Mouse (Mus musculus) neural tube, embryonic 11.5 days (tissue): ENCODE results near the gene Ggnbp2. TPM values are rescaled to one million over a fixed set of nuclear protein-coding genes. Genes with fewer than 3 reads are reported as not detected.

ENCODE experiments used
- ATAC-seq: fragments of 200-750 bp; cut with Nextera tagmentation; 2 replicates; pipeline ENCODE4 v1.8.0; 2017; ENCODE audit warnings: moderate number of reproducible peaks, mild to moderate bottlenecking, moderate TSS enrichment, moderate library complexity; ENCODE audit not compliant: insufficient read depth, low FRiP score, low TSS enrichment
- DNase-seq: peaks from one replicate; pipeline ENCODE4 v3.0.0-alpha.2; 2015; ENCODE audit warnings: low spot score
- H3K27ac ChIP-seq: fragments of 300-500 bp; sonication (generic); 2 replicates; pipeline ENCODE4 v1.5.1; 2014; ENCODE audit warnings: low read depth, mild to moderate bottlenecking, low read length
- H3K27me3 ChIP-seq: fragments of 300-500 bp; sonication (generic); 2 replicates; pipeline ENCODE4 v1.6.1; 2014; ENCODE audit warnings: mild to moderate bottlenecking, low read length, mixed read lengths; ENCODE audit not compliant: control insufficient read depth, insufficient read depth
- H3K36me3 ChIP-seq: fragments of 300-500 bp; sonication (generic); 2 replicates; pipeline ENCODE4 v1.6.1; 2014; ENCODE audit warnings: mild to moderate bottlenecking, low read length, moderate library complexity, mixed read lengths; ENCODE audit not compliant: control insufficient read depth, insufficient read depth
- H3K4me1 ChIP-seq: fragments of 300-500 bp; sonication (generic); 2 replicates; pipeline ENCODE4 v1.6.1; 2014; ENCODE audit warnings: low read length, mixed read lengths; ENCODE audit not compliant: control insufficient read depth, insufficient read depth
- H3K4me2 ChIP-seq: fragments of 300-500 bp; sonication (generic); 2 replicates; pipeline ENCODE4 v1.6.1; 2014; ENCODE audit warnings: low read depth, mild to moderate bottlenecking, moderate library complexity
- H3K4me3 ChIP-seq: fragments of 300-500 bp; sonication (generic); 2 replicates; pipeline ENCODE4 v1.5.1; 2014; ENCODE audit warnings: low read depth, low read length
- H3K9ac ChIP-seq: fragments of 300-500 bp; sonication (generic); 2 replicates; pipeline ENCODE4 v1.6.1; 2014; ENCODE audit warnings: mild to moderate bottlenecking, low read length
- H3K9me3 ChIP-seq: fragments of 300-500 bp; sonication (generic); 2 replicates; pipeline ENCODE4 v1.6.1; 2016; ENCODE audit warnings: low read length; ENCODE audit not compliant: control insufficient read depth
- WGBS: fragments of 180-500 bp; shearing (Covaris S2); extraction: QIAGEN DNeasy Blood & Tissue Kit; methylation state at CpG from one replicate; pipeline ENCODE4 v1.1.7; 2014; 5-methylcytosine and 5-hydroxymethylcytosine counted together
- polyA plus RNA-seq: library from polyadenylated mRNA; unstranded; fragments of >200 nt; fragmentation: Nextera tagmentation; extraction: Ambion mirVana; gene quantifications from 2 replicates; pipeline ENCODE4 v1.2.1, GENCODE M21; 2014

Ggnbp2 gene
- polyA plus RNA-seq, 1 experiment from 2014 or later = 71.1 TPM

- Histone ChIP-seq H3K27ac (no peak overlapping the region), H3K4me3 (no peak overlapping the region), H3K4me2 (no peak overlapping the region), H3K4me1 (peaks cover 2% of the 10 kb centered on the region; the same call in 1 of the 2 replicates), H3K27me3 (no peaks in the 10 kb centered on the region), H3K9ac (no peak overlapping the region), H3K9me3 (no peaks in the 10 kb centered on the region), H3K36me3 (no peaks in the 10 kb centered on the region)
- ATAC-seq (no peak), DNase-seq (no peak)
- 73% methylated on average over 10 of the region's 10 CpGs for WGBS
Measured at GRCm38 (mm10) chr11:84823484-84823897, 47.1 kb downstream of the Ggnbp2 start.

GRCm38 (mm10) chr11:84822487-84822886 lies 48.1 kb downstream of the Ggnbp2 start:
- Histone ChIP-seq H3K27me3 (no peaks in the 10 kb centered on the region), H3K4me1 (no peaks in the 10 kb centered on the region), H3K27ac (no peak overlapping the region), H3K36me3 (no peaks in the 10 kb centered on the region), H3K9ac (no peak overlapping the region), H3K4me3 (no peak overlapping the region), H3K9me3 (no peaks in the 10 kb centered on the region), H3K4me2 (no peak overlapping the region)
- WGBS = 84% methylated on average over 5 of the region's 5 CpGs
- no peak for ATAC-seq
- DNase-seq = no peak

DNA sequence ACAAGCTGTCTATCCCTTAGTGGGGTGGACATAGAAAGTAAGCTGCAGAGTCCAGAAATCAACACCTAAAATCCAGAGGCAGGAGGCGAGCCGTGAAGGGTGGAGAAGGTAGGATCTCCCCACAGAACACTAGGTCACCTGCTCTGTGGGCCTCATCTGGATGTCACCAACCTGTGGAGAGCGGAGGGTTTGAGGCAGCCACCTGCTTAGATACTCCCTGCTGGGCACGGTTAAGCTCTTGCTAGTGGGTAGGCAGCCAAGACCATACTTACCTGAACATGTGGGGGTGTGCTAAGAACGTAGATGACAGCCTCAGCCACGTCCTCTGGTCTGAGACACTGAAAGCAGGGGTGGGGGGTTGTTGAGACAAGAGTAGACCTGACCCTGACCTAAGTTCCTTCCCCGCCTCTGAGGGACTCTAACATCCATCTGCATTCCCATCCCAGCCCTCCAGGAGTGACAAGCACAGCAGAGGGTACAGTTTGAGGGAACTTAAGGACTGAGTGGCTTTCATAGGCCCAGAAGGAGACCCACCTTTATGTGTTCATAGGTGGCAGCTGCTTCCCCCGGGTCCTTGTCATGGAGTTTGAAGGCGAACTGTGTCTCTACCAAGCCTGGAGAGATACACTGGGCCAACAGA lies 49.4 kb downstream of the Ggnbp2 start:
- no peak for DNase-seq
- Histone ChIP-seq H3K4me3 (no peak overlapping the region), H3K27ac (no peak overlapping the region), H3K27me3 (no peaks in the 10 kb centered on the region), H3K9ac (no peak overlapping the region), H3K9me3 (no peaks in the 10 kb centered on the region), H3K4me2 (no peak overlapping the region), H3K4me1 (no peaks in the 10 kb centered on the region), H3K36me3 (no peaks in the 10 kb centered on the region)
- ATAC-seq = no peak
- 87% methylated on average over 9 of the region's 9 CpGs for WGBS

DNA sequence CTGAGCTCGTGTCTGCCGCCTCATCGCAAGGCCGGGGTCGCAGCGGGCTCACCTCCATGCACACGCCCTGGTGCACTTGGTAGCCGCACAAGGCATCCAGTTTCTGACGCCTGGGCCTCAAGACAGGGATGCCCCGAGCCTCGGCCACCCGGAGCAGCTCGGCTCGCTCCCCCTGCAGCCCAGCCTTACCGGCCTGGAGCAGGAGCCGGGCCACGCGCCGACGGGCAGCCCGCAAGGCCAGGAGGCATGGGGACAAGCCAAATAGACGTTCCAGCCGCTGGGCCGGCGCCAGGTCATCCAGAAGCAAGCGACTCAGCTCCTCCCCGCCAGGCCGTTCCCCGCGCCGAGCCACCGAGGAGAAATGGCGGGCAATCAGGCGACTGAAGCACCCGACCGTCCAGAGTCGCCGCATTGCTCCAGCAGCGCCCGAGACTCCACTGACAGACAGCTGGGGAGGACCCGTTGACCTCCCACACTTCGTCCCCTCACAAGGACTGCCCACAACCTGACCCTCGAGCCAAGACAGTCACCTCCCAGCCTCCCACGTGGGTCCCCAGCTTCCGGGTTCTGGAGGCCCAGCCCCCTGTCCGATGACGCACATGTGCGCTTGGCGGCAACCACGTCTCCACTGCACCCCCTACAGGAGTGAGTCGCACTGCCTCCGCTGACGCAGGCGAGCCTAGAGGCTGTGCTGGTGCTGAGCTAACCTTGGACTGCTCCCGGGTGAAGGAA lies 51.5 kb downstream of the Ggnbp2 start, which contains the start of gene Mrm1:
Gene Mrm1, minus strand, starts transcription at position 555 of the 732 bp plus-strand sequence.
- peak within 1 kb of the TSS; percentile 99 for H3K4me2 ChIP-seq
- H3K4me3 ChIP-seq = peak within 1 kb of the TSS; percentile 74
- WGBS = under 1% methylated on average over 55 of the region's 55 CpGs
- no peaks in the 10 kb centered on the region for H3K4me1 ChIP-seq
- ATAC-seq (peak; percentile 83), DNase-seq (peak; percentile 93)
- H3K36me3 ChIP-seq = no peaks in the 10 kb centered on the region
- H3K9ac ChIP-seq = peak within 1 kb of the TSS; percentile 72
- H3K27me3 ChIP-seq = no peaks in the 10 kb centered on the region
- peak within 1 kb of the TSS; percentile 60; the same call in 1 of the 2 replicates for H3K27ac ChIP-seq
- no peaks in the 10 kb centered on the region for H3K9me3 ChIP-seq

DNA sequence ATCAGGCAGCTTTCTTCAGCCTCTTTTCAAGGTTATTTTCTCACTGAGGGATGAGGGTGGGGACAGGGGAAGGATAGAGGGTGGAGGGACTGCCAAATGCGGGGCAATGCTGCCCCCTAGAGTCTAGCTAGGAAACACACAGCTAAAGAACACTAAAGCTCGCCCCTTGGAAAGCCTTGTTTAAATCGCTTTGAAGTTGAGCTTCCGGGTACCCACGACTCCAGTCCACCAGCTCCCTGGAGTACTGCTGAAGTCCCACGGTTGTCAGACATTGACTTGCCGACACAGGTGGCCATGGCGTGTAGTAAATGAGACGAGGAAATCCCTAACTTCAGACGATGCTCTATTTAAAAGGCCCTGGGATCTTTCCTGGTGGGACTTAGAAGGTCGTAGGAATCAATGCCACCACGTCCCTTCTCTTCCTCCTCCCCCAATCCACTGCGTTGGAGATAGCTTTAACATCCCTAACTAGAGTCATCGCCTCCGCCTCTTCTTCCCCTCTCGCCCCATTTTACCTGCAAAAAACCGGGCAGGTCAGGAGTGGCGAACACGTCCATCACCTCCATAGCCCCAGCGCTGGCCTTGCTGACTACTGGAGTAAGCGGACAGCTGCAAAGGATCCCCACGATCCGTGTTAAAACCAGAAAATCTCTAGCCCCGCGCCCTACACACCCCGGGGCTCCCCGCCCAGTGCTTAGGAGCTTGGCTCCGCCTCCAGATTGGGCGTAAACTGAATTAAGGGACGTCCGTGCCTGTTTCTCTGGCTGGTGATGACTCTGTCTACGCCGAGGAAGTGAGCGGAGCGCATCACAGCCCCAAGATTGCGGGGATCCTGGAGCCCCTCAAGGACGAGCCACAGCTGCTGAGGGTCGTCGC lies 52.3 kb downstream of the Ggnbp2 start:
- H3K36me3 ChIP-seq = no peaks in the 10 kb centered on the region
- H3K4me2 ChIP-seq = peak overlapping the region; percentile 99
- peak; percentile 48 for ATAC-seq
- WGBS = under 1% methylated on average over 39 of the region's 39 CpGs
- no peaks in the 10 kb centered on the region for H3K9me3 ChIP-seq
- peak overlapping the region; percentile 74 for H3K4me3 ChIP-seq
- H3K27me3 ChIP-seq = no peaks in the 10 kb centered on the region
- DNase-seq = peak; percentile 73
- peak overlapping the region; percentile 72 for H3K9ac ChIP-seq
- H3K4me1 ChIP-seq = no peaks in the 10 kb centered on the region
- H3K27ac ChIP-seq = peak overlapping the region; percentile 60; the same call in 1 of the 2 replicates

- H3K27ac ChIP-seq = no peak overlapping the region
- ATAC-seq (no peak), DNase-seq (no peak)
- no peaks in the 10 kb centered on the region for H3K36me3 ChIP-seq
- no peaks in the 10 kb centered on the region for H3K9me3 ChIP-seq
- no peaks in the 10 kb centered on the region for H3K4me1 ChIP-seq
- no peak overlapping the region for H3K4me3 ChIP-seq
- no peaks in the 10 kb centered on the region for H3K27me3 ChIP-seq
- H3K4me2 ChIP-seq = no peak overlapping the region
- WGBS = 83% methylated on average over 6 of the region's 6 CpGs
- H3K9ac ChIP-seq = no peak overlapping the region
Measured at GRCm38 (mm10) chr11:84817362-84817761, 53.3 kb downstream of the Ggnbp2 start.

DNA sequence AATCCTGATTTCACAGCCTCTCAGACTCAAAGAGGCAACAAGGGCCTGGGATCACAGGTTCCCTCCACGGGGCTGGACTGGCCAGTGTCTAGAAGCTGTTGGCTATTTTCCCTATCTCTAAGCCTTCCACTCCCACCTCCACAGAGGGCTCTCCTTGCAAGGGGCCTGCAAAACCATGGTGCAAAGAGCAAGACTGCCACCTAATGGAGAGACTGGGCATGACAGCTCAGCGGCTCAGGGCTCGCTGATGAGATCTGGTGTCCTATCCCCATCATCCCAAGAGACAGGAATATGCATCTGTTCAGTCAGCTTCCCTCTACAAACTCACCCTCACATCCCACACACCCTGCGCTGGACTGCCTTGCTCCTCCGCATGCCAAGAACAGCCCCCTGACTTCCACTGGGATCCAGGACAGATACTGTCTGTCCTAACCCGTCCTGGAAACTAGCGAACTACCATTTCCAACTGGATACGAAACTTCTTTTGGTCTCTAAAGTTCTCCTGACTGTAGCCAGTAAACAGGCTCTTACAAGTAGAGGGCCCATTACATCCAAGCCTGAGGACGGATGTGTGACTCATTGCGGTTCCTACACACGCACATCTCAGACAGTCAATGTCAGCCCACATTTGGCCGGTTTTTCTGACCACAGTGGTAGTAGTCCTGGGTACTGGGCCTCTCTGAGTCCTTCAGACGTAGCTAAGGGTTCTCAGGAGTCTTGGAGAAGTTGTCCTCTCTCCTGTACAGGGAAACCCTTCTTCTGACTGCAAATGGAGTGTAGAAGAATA lies 56.7 kb downstream of the Ggnbp2 start:
- H3K36me3 ChIP-seq = no peaks in the 10 kb centered on the region
- ATAC-seq (0 out of 2 replicates have a peak, but pooled peaks have one; percentile 35), DNase-seq (peak; percentile 86)
- H3K9ac ChIP-seq = no peak overlapping the region
- 59% methylated on average over 13 of the region's 13 CpGs for WGBS
- H3K4me2 ChIP-seq = no peak overlapping the region
- no peaks in the 10 kb centered on the region for H3K27me3 ChIP-seq
- H3K9me3 ChIP-seq = no peaks in the 10 kb centered on the region
- H3K4me1 ChIP-seq = no peaks in the 10 kb centered on the region
- no peak overlapping the region for H3K27ac ChIP-seq
- H3K4me3 ChIP-seq = no peak overlapping the region

GRCm38 (mm10) chr11:84804373-84804772 lies 66.2 kb downstream of the Ggnbp2 start:
- Histone ChIP-seq H3K4me2 (no peak overlapping the region), H3K27me3 (no peaks in the 10 kb centered on the region), H3K9ac (no peak overlapping the region), H3K27ac (no peak overlapping the region), H3K4me1 (no peaks in the 10 kb centered on the region), H3K36me3 (no peaks in the 10 kb centered on the region), H3K4me3 (no peak overlapping the region), H3K9me3 (no peaks in the 10 kb centered on the region)
- WGBS = 95% methylated on average over 4 of the region's 4 CpGs
- ATAC-seq = no peak
- no peak for DNase-seq
